Mouse (Mus musculus) spleen, postnatal 36 days (tissue): ENCODE results near the gene Brinp2.

Source experiments
- DNase-seq, 2 experiments: peaks; one replicate each; pipeline ENCODE4 v3.0.0; 2022; ENCODE audit warnings: low spot score in 2 of 2, mixed read lengths in 1 of 2

The Brinp2 gene

GRCm38 (mm10) chr1:158221048-158221447, 135.1 kb downstream of the Brinp2 start:
- DNase-seq: no peak

- DNase-seq: no peak
Measured at GRCm38 (mm10) chr1:158220148-158220547, 136.0 kb downstream of the Brinp2 start.

GRCm38 (mm10) chr1:158218750-158219149, 137.4 kb downstream of the Brinp2 start:
- DNase-seq: no peak

- no peak for DNase-seq
Measured at GRCm38 (mm10) chr1:158218294-158218693, 137.8 kb downstream of the Brinp2 start.

- DNase-seq: no peak
Measured at GRCm38 (mm10) chr1:158215581-158215980, 140.5 kb downstream of the Brinp2 start.

- no peak for DNase-seq
Measured at GRCm38 (mm10) chr1:158214743-158215142, 141.4 kb downstream of the Brinp2 start.

- no peak for DNase-seq
Measured at GRCm38 (mm10) chr1:158213736-158214135, 142.4 kb downstream of the Brinp2 start.

- DNase-seq: no peak
Measured at GRCm38 (mm10) chr1:158207620-158208019, 148.5 kb downstream of the Brinp2 start.

- DNase-seq: no peak
Measured at GRCm38 (mm10) chr1:158202932-158203331, 153.2 kb downstream of the Brinp2 start.
